Mouse (Mus musculus) liver, postnatal 0 days (tissue): ENCODE results near the gene Atm. TPM values are rescaled to one million over a fixed set of nuclear protein-coding genes. Genes with fewer than 3 reads are reported as not detected.

Source experiments
- ATAC-seq: fragments of 200-750 bp; cut with Nextera tagmentation; 2 replicates; pipeline ENCODE4 v1.8.0; 2017; ENCODE audit warnings: mild to moderate bottlenecking, moderate library complexity
- DNase-seq: peaks from one replicate; pipeline ENCODE4 v3.0.0-alpha.2; 2016
- H3K27ac ChIP-seq: fragments of 300-500 bp; sonication (generic); 2 replicates; pipeline ENCODE4 v1.5.1; 2014; ENCODE audit warnings: antibody characterized with exemption, moderate library complexity, mild to moderate bottlenecking, low read depth
- H3K27me3 ChIP-seq: fragments of 300-500 bp; sonication (generic); 2 replicates; pipeline ENCODE4 v1.6.1; 2014; ENCODE audit warnings: low read length, control low read depth, mixed read lengths; ENCODE audit not compliant: insufficient read depth
- H3K36me3 ChIP-seq: fragments of 300-500 bp; sonication (generic); replicated peaks from 2 replicates; pipeline ENCODE4 v1.6.1; 2014; ENCODE audit warnings: mild to moderate bottlenecking, control low read depth, low read length, moderate library complexity, mixed read lengths; ENCODE audit not compliant: insufficient read depth
- H3K4me1 ChIP-seq: fragments of 300-500 bp; sonication (generic); 2 replicates; pipeline ENCODE4 v1.6.1; 2014; ENCODE audit warnings: antibody characterized with exemption, mild to moderate bottlenecking, control low read depth; ENCODE audit not compliant: insufficient read depth
- H3K4me2 ChIP-seq: fragments of 300-500 bp; sonication (generic); 2 replicates; pipeline ENCODE4 v1.6.1; 2014; ENCODE audit warnings: low read depth, mild to moderate bottlenecking, low read length, moderate library complexity, mixed read lengths
- H3K4me3 ChIP-seq: fragments of 300-500 bp; sonication (generic); 2 replicates; pipeline ENCODE4 v1.5.1; 2014; ENCODE audit warnings: low read depth, low read length
- H3K9ac ChIP-seq: fragments of 300-500 bp; sonication (generic); replicated peaks from 2 replicates; pipeline ENCODE4 v1.6.1; 2014; ENCODE audit warnings: mild to moderate bottlenecking, moderate library complexity
- H3K9me3 ChIP-seq: fragments of 300-500 bp; sonication (generic); 2 replicates; pipeline ENCODE4 v1.6.1; 2016; ENCODE audit warnings: mild to moderate bottlenecking, control low read depth, low read length, mixed read lengths
- CTCF ChIP-seq: sonication (generic); IDR thresholded peaks from 2 replicates; pipeline ENCODE4 v1.5.1; 2016; ENCODE audit warnings: antibody characterized with exemption, low read depth
- EP300 ChIP-seq: IDR thresholded peaks from 2 replicates; pipeline ENCODE4 v1.6.1; 2016; ENCODE audit warnings: antibody characterized with exemption, low read depth, mild to moderate bottlenecking
- WGBS: fragments of 180-500 bp; shearing (Covaris S2); extraction: QIAGEN DNeasy Blood & Tissue Kit; methylation state at CpG from one replicate; pipeline ENCODE4 v1.1.7; 2014; ENCODE audit not compliant: insufficient replicate concordance; 5-methylcytosine and 5-hydroxymethylcytosine counted together
- polyA plus RNA-seq: library from polyadenylated mRNA; unstranded; fragments of >200 nt; fragmentation: Nextera tagmentation; extraction: Ambion mirVana; gene quantifications from 2 replicates; pipeline ENCODE4 v1.2.1, GENCODE M21; 2015

The Atm gene
- polyA plus RNA-seq, 1 experiment from 2014 or later = 2.4 TPM

GRCm38 (mm10) chr9:53402291-53402711 is 134.2 kb downstream of the Atm start, which contains the start of gene 4930550C14Rik:
TSS of gene 4930550C14Rik (plus strand) at chr9:53402325.
- DNase-seq (no peak), ATAC-seq (no peak)
- H3K27ac ChIP-seq = no peak within 1 kb of the TSS
- peak within 1 kb of the TSS; percentile 22; the same call in 1 of the 2 replicates for H3K4me2 ChIP-seq
- no peak within 1 kb of the TSS for H3K4me3 ChIP-seq
- no peaks in the 10 kb centered on the region for H3K9me3 ChIP-seq
- WGBS = 33% methylated on average over 11 of the region's 11 CpGs
- no peaks in the 10 kb centered on the region for H3K27me3 ChIP-seq
- peaks cover 6% of the 10 kb centered on the region; the same call in 1 of the 2 replicates for H3K4me1 ChIP-seq
- H3K36me3 ChIP-seq = peaks cover 2% of the 10 kb centered on the region; the same call in 1 of the 2 replicates
- TF ChIP-seq CTCF = no peak
- no peak for TF ChIP-seq EP300
- no peak within 1 kb of the TSS for H3K9ac ChIP-seq

- Histone ChIP-seq H3K27ac (no peak overlapping the region), H3K9me3 (no peaks in the 10 kb centered on the region), H3K4me3 (no peak overlapping the region), H3K9ac (no peak overlapping the region), H3K36me3 (peaks cover 2% of the 10 kb centered on the region; the same call in 1 of the 2 replicates), H3K27me3 (no peaks in the 10 kb centered on the region), H3K4me2 (no peak overlapping the region), H3K4me1 (peaks cover 6% of the 10 kb centered on the region; the same call in 1 of the 2 replicates)
- TF ChIP-seq EP300 (no peak), CTCF (no peak)
- DNase-seq = no peak
- 80% methylated on average over 8 of the region's 8 CpGs for WGBS
- no peak for ATAC-seq
Observed at GRCm38 (mm10) chr9:53401146-53401545, 135.4 kb downstream of the Atm start.

- TF ChIP-seq EP300 = no peak
- TF ChIP-seq CTCF = no peak
- H3K27me3 ChIP-seq = no peaks in the 10 kb centered on the region
- no peak for ATAC-seq
- WGBS = 88% methylated on average over 4 of the region's 4 CpGs
- no peak overlapping the region for H3K27ac ChIP-seq
- no peaks in the 10 kb centered on the region for H3K9me3 ChIP-seq
- no peak overlapping the region for H3K9ac ChIP-seq
- H3K36me3 ChIP-seq = peaks cover 2% of the 10 kb centered on the region; the same call in 1 of the 2 replicates
- no peak for DNase-seq
- H3K4me1 ChIP-seq = peaks cover 6% of the 10 kb centered on the region; the same call in 1 of the 2 replicates
- no peak overlapping the region for H3K4me3 ChIP-seq
- no peak overlapping the region for H3K4me2 ChIP-seq
Observed at GRCm38 (mm10) chr9:53400696-53401095, 135.8 kb downstream of the Atm start.

GRCm38 (mm10) chr9:53399537-53399936 is 137.0 kb downstream of the Atm start:
- no peak overlapping the region for H3K9ac ChIP-seq
- TF ChIP-seq EP300 (no peak), CTCF (no peak)
- no peak overlapping the region for H3K4me2 ChIP-seq
- no peaks in the 10 kb centered on the region for H3K27me3 ChIP-seq
- no peak overlapping the region for H3K4me3 ChIP-seq
- DNase-seq = no peak
- H3K36me3 ChIP-seq = peaks cover 2% of the 10 kb centered on the region; the same call in 1 of the 2 replicates
- no peaks in the 10 kb centered on the region for H3K9me3 ChIP-seq
- ATAC-seq = no peak
- WGBS = 88% methylated on average over 8 of the region's 8 CpGs
- H3K27ac ChIP-seq = no peak overlapping the region
- H3K4me1 ChIP-seq = no peaks in the 10 kb centered on the region

GRCm38 (mm10) chr9:53398388-53398700 is 138.2 kb downstream of the Atm start:
- no peaks in the 10 kb centered on the region for H3K9me3 ChIP-seq
- no peaks in the 10 kb centered on the region for H3K4me1 ChIP-seq
- H3K9ac ChIP-seq = no peak overlapping the region
- no peak overlapping the region for H3K4me3 ChIP-seq
- TF ChIP-seq EP300 = no peak
- TF ChIP-seq CTCF = peak; percentile 80
- WGBS = 9% methylated on average over 5 of the region's 5 CpGs
- H3K36me3 ChIP-seq = peaks cover 2% of the 10 kb centered on the region
- ATAC-seq = 0 out of 2 replicates have a peak, but pooled peaks have one; percentile 35
- 0 out of 2 replicates have a peak overlapping the region, but pooled peaks have one; percentile 11 for H3K4me2 ChIP-seq
- DNase-seq = peak; percentile 79
- no peak overlapping the region for H3K27ac ChIP-seq
- H3K27me3 ChIP-seq = no peaks in the 10 kb centered on the region

- H3K4me2 ChIP-seq = 0 out of 2 replicates have a peak overlapping the region, but pooled peaks have one; percentile 11
- no peak for ATAC-seq
- H3K9me3 ChIP-seq = no peaks in the 10 kb centered on the region
- H3K27ac ChIP-seq = no peak overlapping the region
- no peaks in the 10 kb centered on the region for H3K4me1 ChIP-seq
- H3K9ac ChIP-seq = no peak overlapping the region
- no peaks in the 10 kb centered on the region for H3K27me3 ChIP-seq
- no peak for TF ChIP-seq EP300
- TF ChIP-seq CTCF = no peak
- DNase-seq = no peak
- 63% methylated on average over 13 of the region's 13 CpGs for WGBS
- peaks cover 4% of the 10 kb centered on the region for H3K36me3 ChIP-seq
- no peak overlapping the region for H3K4me3 ChIP-seq
Observed at GRCm38 (mm10) chr9:53397685-53398387, 138.7 kb downstream of the Atm start.
